Mouse (Mus musculus) heart, embryonic 14.5 days (tissue): ENCODE data around the gene Msl1. TPM values are rescaled to one million over a fixed set of nuclear protein-coding genes. Genes with fewer than 3 reads are reported as not detected.
A peak's percentile ranks its signal among the peaks of the same experiment; 100 is the strongest.

ENCODE experiments used
- ATAC-seq: fragments of 200-750 bp; cut with Nextera tagmentation; 2 replicates; pipeline ENCODE4 v1.8.0; 2017; ENCODE audit warnings: low read depth, moderate TSS enrichment; ENCODE audit not compliant: insufficient number of reproducible peaks, insufficient read depth, low FRiP score
- H3K27ac ChIP-seq, 2 experiments: fragments of 200-500 bp in 1 of 2; fragments of 300-500 bp in 1 of 2; sonication (generic) in 1 of 2; replicated peaks in 1 of 2; 2 replicates each; pipeline ENCODE4 v1.5.1; 2012 to 2014; ENCODE audit warnings: low read depth in 2 of 2, low read length in 2 of 2, control low read depth in 1 of 2, mild to moderate bottlenecking in 1 of 2, mixed read lengths in 1 of 2; ENCODE audit not compliant: control insufficient read depth in 1 of 2, insufficient read depth in 1 of 2
- H3K27me3 ChIP-seq: fragments of 300-500 bp; sonication (generic); 2 replicates; pipeline ENCODE4 v1.6.1; 2014; ENCODE audit warnings: mild to moderate bottlenecking, low read length, control low read depth; ENCODE audit not compliant: control insufficient read depth, insufficient read depth
- H3K36me3 ChIP-seq: fragments of 300-500 bp; sonication (generic); 2 replicates; pipeline ENCODE4 v1.6.1; 2014; ENCODE audit warnings: mild to moderate bottlenecking, control low read depth, low read length, mixed read lengths; ENCODE audit not compliant: control insufficient read depth, insufficient read depth
- H3K4me1 ChIP-seq, 2 experiments: fragments of 200-500 bp in 1 of 2; fragments of 300-500 bp in 1 of 2; sonication (generic) in 1 of 2; 2 replicates each; pipeline ENCODE4 v1.6.1; 2012 to 2014; ENCODE audit warnings: low read length in 2 of 2, control low read depth in 1 of 2, mixed read lengths in 1 of 2; ENCODE audit not compliant: control insufficient read depth in 2 of 2, insufficient read depth in 2 of 2
- H3K4me2 ChIP-seq: fragments of 300-500 bp; sonication (generic); 2 replicates; pipeline ENCODE4 v1.6.1; 2014; ENCODE audit warnings: mild to moderate bottlenecking, low read length
- H3K4me3 ChIP-seq, 2 experiments: fragments of 200-500 bp in 1 of 2; fragments of 300-500 bp in 1 of 2; sonication (generic) in 1 of 2; 2 replicates each; pipeline ENCODE4 v1.5.1; 2012 to 2014; ENCODE audit warnings: low read length in 2 of 2, mild to moderate bottlenecking in 2 of 2, control low read depth in 1 of 2, low read depth in 1 of 2, moderate library complexity in 1 of 2; ENCODE audit not compliant: control insufficient read depth in 1 of 2, insufficient read depth in 1 of 2
- H3K9ac ChIP-seq: fragments of 300-500 bp; sonication (generic); 2 replicates; pipeline ENCODE4 v1.6.1; 2014; ENCODE audit warnings: mild to moderate bottlenecking, low read length
- H3K9me3 ChIP-seq: fragments of 300-500 bp; sonication (generic); 2 replicates; pipeline ENCODE4 v1.6.1; 2016; ENCODE audit warnings: low read length, control low read depth; ENCODE audit not compliant: control insufficient read depth
- WGBS: fragments of 180-500 bp; shearing (Covaris S2); extraction: QIAGEN DNeasy Blood & Tissue Kit; methylation state at CpG from one replicate; pipeline ENCODE4 v1.1.7; 2014; 5-methylcytosine and 5-hydroxymethylcytosine counted together
- polyA plus RNA-seq: library from polyadenylated mRNA; unstranded; fragments of >200 nt; fragmentation: Nextera tagmentation; extraction: Ambion mirVana; gene quantifications from 2 replicates; pipeline ENCODE4 v1.2.1, GENCODE M21; 2014

The Msl1 gene
- polyA plus RNA-seq, 1 experiment from 2014 or later, result 15.3 TPM

- peak within 1 kb of the TSS; percentile 91 for H3K4me2 ChIP-seq
- peaks cover 49 to 72% of the 10 kb centered on the region in 2 experiments for H3K4me1 ChIP-seq
- no peaks in the 10 kb centered on the region for H3K27me3 ChIP-seq
- H3K27ac ChIP-seq, result peak within 1 kb of the TSS; percentile 97 to 98
- 2% methylated on average over 22 of the region's 22 CpGs for WGBS
- ATAC-seq, result no peak
- peak within 1 kb of the TSS; percentile 81 for H3K9ac ChIP-seq
- no peaks in the 10 kb centered on the region for H3K9me3 ChIP-seq
- H3K36me3 ChIP-seq, result peaks cover 24% of the 10 kb centered on the region
- H3K4me3 ChIP-seq, result peak within 1 kb of the TSS; percentile 57 to 60
Measured at GRCm38 (mm10) chr11:98774582-98775347, 20.6 kb upstream of the Msl1 start, which contains the start of gene Nr1d1. Gene Nr1d1 (minus strand): TSS chr11:98775333.

- H3K4me1 ChIP-seq, result peaks cover 44 to 66% of the 10 kb centered on the region in 2 experiments
Measured at GRCm38 (mm10) chr11:98775348-98776051, 19.8 kb upstream of the Msl1 start.

GRCm38 (mm10) chr11:98776052-98776764, 19.1 kb upstream of the Msl1 start:
- 20% methylated on average over 12 of the region's 12 CpGs for WGBS
- H3K27ac ChIP-seq, result peak overlapping the region; percentile 97 to 98
- H3K27me3 ChIP-seq, result no peaks in the 10 kb centered on the region
- no peaks in the 10 kb centered on the region for H3K9me3 ChIP-seq
- peaks cover 43 to 61% of the 10 kb centered on the region in 2 experiments for H3K4me1 ChIP-seq
- H3K4me2 ChIP-seq, result peak overlapping the region; percentile 91
- peak overlapping the region; percentile 2 to 31 for H3K4me3 ChIP-seq
- peaks cover 10% of the 10 kb centered on the region for H3K36me3 ChIP-seq
- no peak for ATAC-seq
- peak overlapping the region; percentile 72 for H3K9ac ChIP-seq

More at GRCm38 (mm10) chr11:98775348-98776051, 19.8 kb upstream of the Msl1 start:
- Histone ChIP-seq H3K36me3 (peaks cover 17% of the 10 kb centered on the region), H3K27me3 (no peaks in the 10 kb centered on the region), H3K27ac (peak overlapping the region; percentile 97 to 98), H3K4me2 (peak overlapping the region; percentile 91), H3K9me3 (no peaks in the 10 kb centered on the region), H3K4me3 (peak overlapping the region; percentile 57 to 60), H3K9ac (peak overlapping the region; percentile 81)
- peak; percentile 62 for ATAC-seq
- 2% methylated on average over 15 of the region's 15 CpGs for WGBS

GRCm38 (mm10) chr11:98776843-98777590, 18.3 kb upstream of the Msl1 start:
- peak overlapping the region in 1 of 2 experiments; percentile 31; a peak in 1 of 4 replicates for H3K4me3 ChIP-seq
- H3K9ac ChIP-seq, result peak overlapping the region; percentile 72
- no peaks in the 10 kb centered on the region for H3K27me3 ChIP-seq
- no peak for ATAC-seq
- H3K9me3 ChIP-seq, result no peaks in the 10 kb centered on the region
- 16% methylated on average over 9 of the region's 9 CpGs for WGBS
- H3K27ac ChIP-seq, result peak overlapping the region; percentile 97 to 98
- H3K36me3 ChIP-seq, result 0 out of 2 replicates have a peak, but pooled peaks cover 4% of the 10 kb centered on the region
- H3K4me2 ChIP-seq, result peak overlapping the region; percentile 91
- peaks cover 38 to 59% of the 10 kb centered on the region in 2 experiments for H3K4me1 ChIP-seq

GRCm38 (mm10) chr11:98777888-98778287, 17.4 kb upstream of the Msl1 start:
- Histone ChIP-seq H3K27me3 (no peaks in the 10 kb centered on the region), H3K9ac (no peak overlapping the region), H3K27ac (peak overlapping the region; percentile 52 to 98), H3K4me2 (0 out of 2 replicates have a peak overlapping the region, but pooled peaks have one; percentile 2), H3K4me3 (no peak overlapping the region), H3K4me1 (peaks cover 39 to 60% of the 10 kb centered on the region in 2 experiments), H3K36me3 (0 out of 2 replicates have a peak, but pooled peaks cover 4% of the 10 kb centered on the region), H3K9me3 (no peaks in the 10 kb centered on the region)
- ATAC-seq, result no peak

GRCm38 (mm10) chr11:98781851-98782512, 13.3 kb upstream of the Msl1 start:
- no peaks in the 10 kb centered on the region for H3K27me3 ChIP-seq
- H3K4me2 ChIP-seq, result peak overlapping the region; percentile 45
- H3K9me3 ChIP-seq, result no peaks in the 10 kb centered on the region
- H3K9ac ChIP-seq, result peak overlapping the region; percentile 52
- H3K36me3 ChIP-seq, result 0 out of 2 replicates have a peak, but pooled peaks cover 4% of the 10 kb centered on the region
- peak overlapping the region in 1 of 2 experiments; percentile 92; a peak in 1 of 4 replicates for H3K27ac ChIP-seq
- no peak for ATAC-seq
- WGBS, result 22% methylated on average over 14 of the region's 14 CpGs
- H3K4me3 ChIP-seq, result no peak overlapping the region
- peaks cover 51 to 67% of the 10 kb centered on the region in 2 experiments for H3K4me1 ChIP-seq
